Mouse (Mus musculus): ENCODE measurements around the gene Gm5108. TPM values are rescaled to one million over a fixed set of nuclear protein-coding genes. Genes with fewer than 3 reads are reported as not detected.

Gene Gm5108
- not detected in 2 replicates for total RNA-seq (2017)

- ATAC-seq (replicated peaks; ENCODE audit: low read depth, poor library complexity, severe bottlenecking), result no peak
These were observed at the start of gene Gm5108 for GRCm38 (mm10) chr5:67941369-67941768. TSS of gene Gm5108 (plus strand) at chr5:67941669.

- ATAC-seq (replicated peaks; ENCODE audit: low read depth, poor library complexity, severe bottlenecking), result no peak
These were observed 42.5 kb upstream of the Gm5108 start for GRCm38 (mm10) chr5:67898921-67899320.

- no peak for ATAC-seq (replicated peaks; ENCODE audit: low read depth, poor library complexity, severe bottlenecking)
These were observed 36.9 kb upstream of the Gm5108 start for GRCm38 (mm10) chr5:67904555-67904954.

- ATAC-seq (replicated peaks; ENCODE audit: low read depth, poor library complexity, severe bottlenecking), result peak; percentile 66
These were observed 10.9 kb upstream of the Gm5108 start for GRCm38 (mm10) chr5:67930584-67930983.

- ATAC-seq (replicated peaks; ENCODE audit: low read depth, poor library complexity, severe bottlenecking), result peak; percentile 81
These were observed 9.8 kb upstream of the Gm5108 start for GRCm38 (mm10) chr5:67931623-67932022.

GRCm38 (mm10) chr5:67943199-67943598, 1.7 kb downstream of the Gm5108 start:
- ATAC-seq (replicated peaks; ENCODE audit: low read depth, poor library complexity, severe bottlenecking), result peak; percentile 89

GRCm38 (mm10) chr5:67944074-67944785, 2.8 kb downstream of the Gm5108 start:
- ATAC-seq (replicated peaks; ENCODE audit: low read depth, poor library complexity, severe bottlenecking), result no peak

- no peak for ATAC-seq (replicated peaks; ENCODE audit: low read depth, poor library complexity, severe bottlenecking)
These were observed 4.9 kb downstream of the Gm5108 start, which contains the start of gene Gm21905 for GRCm38 (mm10) chr5:67946321-67946720. TSS of gene Gm21905 (minus strand) at chr5:67946421.

- ATAC-seq (replicated peaks; ENCODE audit: low read depth, poor library complexity, severe bottlenecking), result no peak
These were observed 5.5 kb downstream of the Gm5108 start for GRCm38 (mm10) chr5:67947006-67947405.

- ATAC-seq (replicated peaks; ENCODE audit: low read depth, poor library complexity, severe bottlenecking), result no peak
These were observed 6.6 kb downstream of the Gm5108 start for GRCm38 (mm10) chr5:67948074-67948473.

- ATAC-seq (replicated peaks; ENCODE audit: low read depth, poor library complexity, severe bottlenecking), result no peak
These were observed 12.6 kb downstream of the Gm5108 start for GRCm38 (mm10) chr5:67954097-67954496.

- no peak for ATAC-seq (replicated peaks; ENCODE audit: low read depth, poor library complexity, severe bottlenecking)
These were observed 14.0 kb downstream of the Gm5108 start for GRCm38 (mm10) chr5:67955486-67955885.

GRCm38 (mm10) chr5:67961708-67962629, 20.5 kb downstream of the Gm5108 start:
- peak; percentile 83 for ATAC-seq (replicated peaks; ENCODE audit: low read depth, poor library complexity, severe bottlenecking)

GRCm38 (mm10) chr5:67969536-67969935, 28.1 kb downstream of the Gm5108 start:
- ATAC-seq (replicated peaks; ENCODE audit: low read depth, poor library complexity, severe bottlenecking), result no peak

- peak; percentile 63; the same call in 1 of the 2 replicates for ATAC-seq (replicated peaks; ENCODE audit: low read depth, poor library complexity, severe bottlenecking)
These were observed 40.6 kb downstream of the Gm5108 start for GRCm38 (mm10) chr5:67981946-67982526.

- no peak for ATAC-seq (replicated peaks; ENCODE audit: low read depth, poor library complexity, severe bottlenecking)
These were observed 49.0 kb downstream of the Gm5108 start for GRCm38 (mm10) chr5:67990426-67990825.

- ATAC-seq (replicated peaks; ENCODE audit: low read depth, poor library complexity, severe bottlenecking), result 0 out of 2 replicates have a peak, but pooled peaks have one; percentile 50
These were observed 61.1 kb downstream of the Gm5108 start for GRCm38 (mm10) chr5:68002611-68003010.

GRCm38 (mm10) chr5:68003904-68004303, 62.4 kb downstream of the Gm5108 start:
- ATAC-seq (replicated peaks; ENCODE audit: low read depth, poor library complexity, severe bottlenecking), result no peak

GRCm38 (mm10) chr5:68004419-68004818, 63.0 kb downstream of the Gm5108 start:
- ATAC-seq (replicated peaks; ENCODE audit: low read depth, poor library complexity, severe bottlenecking), result no peak

GRCm38 (mm10) chr5:68007074-68007473, 65.6 kb downstream of the Gm5108 start:
- peak; percentile 51; the same call in 1 of the 2 replicates for ATAC-seq (replicated peaks; ENCODE audit: low read depth, poor library complexity, severe bottlenecking)

Measured in common myeloid progenitor, adult 5-6 weeks (primary cell).